Mouse (Mus musculus): ENCODE results near the gene Abhd8.

Abhd8 gene

DNA sequence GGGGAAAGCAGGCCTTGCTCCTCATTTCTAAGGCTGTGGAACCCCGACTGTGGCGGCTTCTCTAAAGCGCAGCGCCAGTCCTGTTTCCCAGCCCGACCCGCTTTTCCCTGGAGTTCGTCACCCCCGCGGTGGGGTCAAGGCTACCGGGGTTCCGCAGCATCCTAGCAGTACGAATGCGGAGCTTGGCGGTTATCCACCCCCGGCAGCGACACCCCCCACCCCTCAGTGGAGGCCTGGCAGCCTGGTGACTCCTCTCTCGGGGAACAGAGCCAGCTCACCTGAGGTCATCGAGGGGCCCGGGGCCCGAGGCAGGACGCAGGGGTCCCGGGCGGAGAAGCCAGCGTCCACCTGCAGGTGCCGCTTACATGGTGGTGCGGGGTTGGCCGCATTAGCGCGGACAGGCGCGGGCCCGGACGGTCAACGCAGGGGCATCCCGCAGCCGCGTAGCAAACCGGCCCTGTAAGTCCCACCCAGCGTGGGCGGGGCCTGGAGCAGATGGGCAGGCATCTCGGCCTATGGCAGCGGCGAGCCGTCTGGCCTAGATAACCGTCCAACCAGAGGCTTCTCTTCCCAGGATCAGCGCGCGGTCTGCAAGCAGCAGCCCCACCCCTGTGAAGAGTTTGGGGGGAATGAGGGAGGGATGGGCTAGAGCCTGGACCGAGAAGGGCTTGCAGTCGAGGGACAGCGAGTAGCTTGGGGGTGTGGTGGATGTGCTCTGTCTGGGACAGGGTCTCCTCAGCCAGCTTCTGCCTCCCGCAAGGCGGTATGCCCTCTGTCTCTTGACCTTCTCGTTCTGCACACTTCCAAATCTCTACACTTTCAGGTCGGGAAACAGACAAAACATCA, at the start of gene Abhd8:
Gene Abhd8, minus strand, starts transcription at position 468 of the 846 bp plus-strand sequence.
- H3K36me3 ChIP-seq (ENCODE audit: insufficient read depth, low read length): peaks cover 21% of the 10 kb centered on the region
- H3K4me3 ChIP-seq (replicated peaks; ENCODE audit: low read length): peak within 1 kb of the TSS; percentile 85
- TF ChIP-seq CTCF (conservative IDR thresholded peaks at IDR 0.05; ENCODE audit: low read length) (no peak), NANOG (IDR thresholded peaks at IDR 0.05; ENCODE audit: borderline replicate concordance, low read length) (no peak), POU5F1 (IDR thresholded peaks at IDR 0.05; ENCODE audit: borderline replicate concordance, low read length) (no peak)
- H3K27me3 ChIP-seq (ENCODE audit: insufficient read depth, low read length): peaks cover 41% of the 10 kb centered on the region
- H3K4me1 ChIP-seq (replicated peaks; ENCODE audit: low read depth, low read length): peaks cover 50% of the 10 kb centered on the region
- H3K9me3 ChIP-seq (ENCODE audit: low read length): no peaks in the 10 kb centered on the region

DNA sequence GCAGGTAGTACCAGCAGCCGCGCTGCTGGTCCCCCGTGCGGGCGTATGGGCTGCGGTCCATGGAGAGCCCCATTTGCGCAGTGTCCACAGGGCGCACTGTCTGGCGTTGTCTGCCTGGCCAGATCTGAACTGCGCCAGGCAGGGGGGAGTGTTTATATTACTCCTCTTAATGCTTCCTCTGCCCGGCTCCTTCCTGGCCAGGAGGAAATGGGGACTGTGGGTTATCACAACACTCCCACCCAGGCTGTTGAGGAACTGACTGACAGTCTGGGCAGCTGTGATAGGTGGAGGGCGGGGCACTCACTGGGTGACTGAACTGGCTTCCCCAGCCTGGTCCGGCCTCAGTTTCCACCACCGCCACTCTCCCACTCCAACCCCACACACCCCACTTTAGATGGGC, 48.2 kb upstream of the Abhd8 start, which contains the start of gene Plvap:
Gene Plvap, minus strand, starts transcription at position 109 of the 400 bp plus-strand sequence.
- peak within 1 kb of the TSS; percentile 70 for H3K4me3 ChIP-seq (replicated peaks; ENCODE audit: low read length)
- H3K9me3 ChIP-seq (ENCODE audit: low read length): no peaks in the 10 kb centered on the region
- TF ChIP-seq CTCF (conservative IDR thresholded peaks at IDR 0.05; ENCODE audit: low read length) (no peak), NANOG (IDR thresholded peaks at IDR 0.05; ENCODE audit: borderline replicate concordance, low read length) (no peak), POU5F1 (IDR thresholded peaks at IDR 0.05; ENCODE audit: borderline replicate concordance, low read length) (no peak)

GRCm38 (mm10) chr8:71509316-71509715, 45.9 kb upstream of the Abhd8 start:
- TF ChIP-seq CTCF (conservative IDR thresholded peaks at IDR 0.05; ENCODE audit: low read length) (no peak), NANOG (IDR thresholded peaks at IDR 0.05; ENCODE audit: borderline replicate concordance, low read length) (no peak), POU5F1 (IDR thresholded peaks at IDR 0.05; ENCODE audit: borderline replicate concordance, low read length) (no peak)
- Histone ChIP-seq H3K9me3 (ENCODE audit: low read length) (no peaks in the 10 kb centered on the region), H3K4me3 (replicated peaks; ENCODE audit: low read length) (no peak overlapping the region)

More for the DNA sequence above, 48.2 kb upstream of the Abhd8 start, which contains the start of gene Plvap:
- H3K27me3 ChIP-seq (ENCODE audit: insufficient read depth, low read length): peaks cover 61% of the 10 kb centered on the region
- H3K4me1 ChIP-seq (replicated peaks; ENCODE audit: low read depth, low read length): peaks cover 46% of the 10 kb centered on the region
- H3K36me3 ChIP-seq (ENCODE audit: insufficient read depth, low read length): no peaks in the 10 kb centered on the region

DNA sequence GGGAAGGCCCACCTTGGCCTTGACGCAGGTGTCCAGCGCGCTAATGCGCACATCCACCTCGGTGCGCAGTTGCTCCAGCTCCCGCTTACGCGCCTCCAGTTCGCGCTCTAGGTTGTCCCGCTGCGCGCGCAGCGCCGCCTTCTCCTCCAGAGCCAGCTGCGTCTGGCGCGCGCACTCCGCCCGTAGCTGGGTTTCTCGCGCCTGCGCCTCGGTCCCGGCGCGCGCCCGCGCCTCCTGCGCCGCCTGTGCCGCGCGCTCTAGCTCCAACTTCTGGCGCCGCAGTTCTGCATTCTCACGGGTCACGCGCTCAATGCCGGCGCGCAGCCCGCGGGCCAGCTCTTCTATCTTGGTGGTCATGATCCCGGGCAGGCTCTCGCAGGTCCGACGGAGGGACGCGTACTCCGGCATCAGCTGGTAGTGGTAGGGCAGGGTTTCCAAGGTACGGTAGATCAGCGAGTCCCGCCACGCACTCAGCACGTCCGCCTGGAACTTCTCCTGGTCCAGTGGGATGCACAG, 44.2 kb upstream of the Abhd8 start:
- H3K36me3 ChIP-seq (ENCODE audit: insufficient read depth, low read length): peaks cover 7% of the 10 kb centered on the region; the same call in 1 of the 2 replicates
- peak overlapping the region; percentile 81 for H3K4me3 ChIP-seq (replicated peaks; ENCODE audit: low read length)
- peaks cover 54% of the 10 kb centered on the region for H3K4me1 ChIP-seq (replicated peaks; ENCODE audit: low read depth, low read length)
- TF ChIP-seq CTCF (conservative IDR thresholded peaks at IDR 0.05; ENCODE audit: low read length) (no peak), POU5F1 (IDR thresholded peaks at IDR 0.05; ENCODE audit: borderline replicate concordance, low read length) (no peak), NANOG (IDR thresholded peaks at IDR 0.05; ENCODE audit: borderline replicate concordance, low read length) (no peak)
- H3K27me3 ChIP-seq (ENCODE audit: insufficient read depth, low read length): peaks cover 71% of the 10 kb centered on the region
- no peaks in the 10 kb centered on the region for H3K9me3 ChIP-seq (ENCODE audit: low read length)

More at GRCm38 (mm10) chr8:71509316-71509715, 45.9 kb upstream of the Abhd8 start:
- Histone ChIP-seq H3K4me1 (replicated peaks; ENCODE audit: low read depth, low read length) (peaks cover 59% of the 10 kb centered on the region), H3K36me3 (ENCODE audit: insufficient read depth, low read length) (peaks cover 7% of the 10 kb centered on the region; the same call in 1 of the 2 replicates), H3K27me3 (ENCODE audit: insufficient read depth, low read length) (peaks cover 74% of the 10 kb centered on the region)

GRCm38 (mm10) chr8:71505979-71506378, 42.5 kb upstream of the Abhd8 start:
- TF ChIP-seq NANOG (IDR thresholded peaks at IDR 0.05; ENCODE audit: borderline replicate concordance, low read length): no peak
- TF ChIP-seq CTCF (conservative IDR thresholded peaks at IDR 0.05; ENCODE audit: low read length): no peak
- TF ChIP-seq POU5F1 (IDR thresholded peaks at IDR 0.05; ENCODE audit: borderline replicate concordance, low read length): no peak

DNA sequence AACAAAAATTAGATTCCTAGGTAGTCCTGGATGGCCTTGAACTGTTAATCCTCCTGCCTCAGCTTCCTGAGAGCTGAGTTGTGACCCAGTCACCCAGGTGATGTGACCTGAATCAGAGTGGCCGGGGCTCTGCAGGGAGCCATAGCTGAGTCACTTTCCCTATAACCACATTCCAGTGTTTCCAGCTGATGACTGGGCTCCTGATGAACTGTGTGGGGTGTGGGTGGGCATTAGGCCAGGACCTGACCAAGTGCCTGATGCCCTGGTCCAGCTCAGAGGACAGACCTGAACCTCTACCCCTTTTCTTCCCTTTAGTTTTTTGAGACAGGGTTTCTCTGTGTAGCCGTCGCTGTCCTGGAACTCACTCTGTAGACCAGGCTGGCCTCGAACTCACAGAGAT, 41.9 kb upstream of the Abhd8 start:
- Histone ChIP-seq H3K4me3 (replicated peaks; ENCODE audit: low read length) (no peak overlapping the region), H3K36me3 (ENCODE audit: insufficient read depth, low read length) (peaks cover 7% of the 10 kb centered on the region; the same call in 1 of the 2 replicates), H3K27me3 (ENCODE audit: insufficient read depth, low read length) (peaks cover 50% of the 10 kb centered on the region), H3K4me1 (replicated peaks; ENCODE audit: low read depth, low read length) (peaks cover 47% of the 10 kb centered on the region), H3K9me3 (ENCODE audit: low read length) (no peaks in the 10 kb centered on the region)
- TF ChIP-seq CTCF (conservative IDR thresholded peaks at IDR 0.05; ENCODE audit: low read length) (no peak), NANOG (IDR thresholded peaks at IDR 0.05; ENCODE audit: borderline replicate concordance, low read length) (no peak), POU5F1 (IDR thresholded peaks at IDR 0.05; ENCODE audit: borderline replicate concordance, low read length) (no peak)

More at GRCm38 (mm10) chr8:71505979-71506378, 42.5 kb upstream of the Abhd8 start:
- Histone ChIP-seq H3K4me3 (replicated peaks; ENCODE audit: low read length) (no peak overlapping the region), H3K36me3 (ENCODE audit: insufficient read depth, low read length) (peaks cover 7% of the 10 kb centered on the region; the same call in 1 of the 2 replicates), H3K9me3 (ENCODE audit: low read length) (no peaks in the 10 kb centered on the region), H3K27me3 (ENCODE audit: insufficient read depth, low read length) (peaks cover 56% of the 10 kb centered on the region), H3K4me1 (replicated peaks; ENCODE audit: low read depth, low read length) (peaks cover 42% of the 10 kb centered on the region)

DNA sequence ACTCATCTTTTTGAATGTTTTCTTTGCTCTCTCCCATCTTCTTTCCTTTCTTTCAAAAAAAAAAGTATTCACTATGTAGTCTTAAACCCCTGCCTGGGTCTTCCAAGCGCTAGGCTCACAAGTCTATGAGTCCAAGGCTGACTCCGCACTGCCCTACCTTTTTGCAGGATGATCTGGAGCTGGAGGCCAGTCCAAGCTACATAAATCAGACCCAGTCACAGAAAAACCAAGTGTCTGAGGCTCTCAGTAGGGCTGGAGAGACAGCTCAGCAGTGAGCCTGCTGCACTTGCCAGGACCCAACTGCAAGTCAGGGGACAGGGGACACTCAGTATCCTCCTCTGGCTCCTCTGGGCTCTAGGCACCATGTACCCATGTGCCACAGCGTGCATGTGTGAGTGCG, 40.9 kb upstream of the Abhd8 start:
- H3K36me3 ChIP-seq (ENCODE audit: insufficient read depth, low read length): peaks cover 7% of the 10 kb centered on the region; the same call in 1 of the 2 replicates

More for the DNA sequence above, 40.9 kb upstream of the Abhd8 start:
- H3K27me3 ChIP-seq (ENCODE audit: insufficient read depth, low read length): peaks cover 40% of the 10 kb centered on the region
- H3K4me3 ChIP-seq (replicated peaks; ENCODE audit: low read length): no peak overlapping the region
- no peaks in the 10 kb centered on the region for H3K9me3 ChIP-seq (ENCODE audit: low read length)
- peaks cover 52% of the 10 kb centered on the region for H3K4me1 ChIP-seq (replicated peaks; ENCODE audit: low read depth, low read length)
- TF ChIP-seq POU5F1 (IDR thresholded peaks at IDR 0.05; ENCODE audit: borderline replicate concordance, low read length) (no peak), CTCF (conservative IDR thresholded peaks at IDR 0.05; ENCODE audit: low read length) (no peak), NANOG (IDR thresholded peaks at IDR 0.05; ENCODE audit: borderline replicate concordance, low read length) (no peak)
